Mouse (Mus musculus): Measurements from ENCODE around the gene Stk24.

The Stk24 gene

DNA sequence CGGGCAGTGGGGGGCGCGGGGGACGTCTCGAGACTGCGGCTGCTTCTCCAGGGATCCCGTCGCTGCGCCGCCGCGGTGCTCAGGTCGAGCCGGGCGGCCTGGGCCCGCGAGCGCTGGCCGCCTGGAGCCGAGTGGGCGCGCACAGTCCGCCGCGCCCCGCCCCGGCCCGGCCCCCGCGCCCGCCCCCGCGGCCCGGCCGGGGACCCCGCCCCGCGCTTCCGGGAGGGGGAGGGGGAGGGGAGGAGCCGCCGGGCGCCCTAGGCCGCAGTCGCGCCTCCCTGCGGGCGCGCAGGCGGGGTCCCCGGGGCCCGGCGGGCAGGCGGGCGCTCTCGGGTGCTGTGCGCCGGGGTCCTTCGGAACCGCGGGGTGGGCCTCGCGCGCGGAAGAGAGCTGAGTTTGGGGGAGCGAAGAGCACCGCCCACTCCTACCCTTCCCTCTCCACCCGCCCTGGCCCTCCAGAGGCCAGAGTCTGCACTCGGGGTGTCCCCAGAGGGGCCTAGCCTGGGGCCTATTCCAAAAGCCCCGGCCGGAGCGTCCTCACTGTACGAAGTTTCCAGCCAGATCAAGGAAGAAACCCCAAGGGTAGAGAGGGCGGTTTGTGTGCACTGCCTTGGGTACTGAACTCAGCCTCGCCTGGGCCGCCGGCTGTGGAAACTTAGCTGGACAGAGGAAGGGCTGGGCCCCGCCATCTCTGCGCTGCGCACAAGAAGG is 540 bp downstream of the Stk24 start:
- peak; percentile 40 to 66 for DNase-seq (ENCODE audit: low spot score in 2 of 2)

DNA sequence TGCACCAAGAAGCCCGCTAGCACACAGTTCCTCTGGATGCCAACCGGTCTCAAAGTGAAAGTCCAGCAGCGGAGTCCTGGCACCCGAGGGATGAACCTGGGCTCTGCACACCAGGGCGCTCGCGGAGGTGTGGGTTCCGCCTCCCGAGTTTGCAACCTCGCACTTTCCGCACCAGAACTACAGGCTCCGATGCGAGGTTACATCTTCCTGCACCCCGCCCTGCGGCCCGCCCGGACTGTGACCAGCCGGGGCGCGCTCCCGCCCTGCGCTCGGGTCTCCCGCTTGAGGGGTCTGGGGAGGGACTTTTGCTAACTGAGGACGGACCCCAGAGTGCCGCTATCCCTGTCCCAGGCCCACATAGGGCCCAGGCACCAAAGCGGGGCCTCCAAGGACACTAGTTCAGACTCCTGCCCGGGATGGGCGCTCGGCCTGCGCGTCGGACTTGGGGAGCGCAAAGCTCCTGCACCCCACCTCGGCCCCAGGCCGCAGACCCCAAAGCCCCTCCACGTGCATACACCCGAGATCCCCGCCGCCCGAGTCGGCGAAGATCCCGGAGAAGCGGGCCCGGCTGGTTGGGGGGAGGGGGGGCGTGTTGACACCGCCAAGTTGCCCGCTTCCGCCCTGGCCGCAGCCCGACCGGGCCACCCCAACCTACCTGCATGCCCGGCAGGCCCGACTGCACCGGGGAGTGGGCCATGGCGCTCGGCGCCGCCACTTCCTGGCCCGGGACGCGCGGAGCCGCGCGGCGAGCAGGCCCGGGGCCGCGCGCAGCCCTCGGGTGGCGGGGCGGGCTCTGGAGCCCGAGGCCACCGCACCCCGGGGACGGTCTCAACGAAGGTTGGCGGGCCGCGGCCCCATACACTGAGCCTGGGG is 1.3 kb downstream of the Stk24 start:
- DNase-seq (ENCODE audit: low spot score in 2 of 2) = peak in 1 of 2 experiments; percentile 31

DNA sequence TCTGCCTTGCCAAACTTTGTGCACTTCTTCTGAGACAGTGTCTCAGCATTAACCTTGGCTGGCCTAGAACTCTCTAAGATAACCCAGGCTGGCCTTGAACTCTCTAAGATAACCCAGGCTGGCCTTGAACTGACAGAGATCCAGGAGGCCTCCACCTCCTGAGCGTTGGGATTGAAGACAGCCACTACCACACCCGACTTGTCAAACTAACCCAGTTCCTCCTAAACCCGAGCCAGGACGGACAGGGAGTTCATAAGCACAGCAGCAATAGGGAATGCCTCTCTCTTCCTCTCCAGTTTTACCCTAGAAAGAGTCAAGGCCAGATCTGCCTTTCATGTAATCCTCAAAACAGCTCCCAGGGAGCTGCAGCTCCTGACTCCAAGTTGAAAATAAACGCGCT is 3.2 kb downstream of the Stk24 start:
- DNase-seq (ENCODE audit: low spot score in 2 of 2) = no peak

DNA sequence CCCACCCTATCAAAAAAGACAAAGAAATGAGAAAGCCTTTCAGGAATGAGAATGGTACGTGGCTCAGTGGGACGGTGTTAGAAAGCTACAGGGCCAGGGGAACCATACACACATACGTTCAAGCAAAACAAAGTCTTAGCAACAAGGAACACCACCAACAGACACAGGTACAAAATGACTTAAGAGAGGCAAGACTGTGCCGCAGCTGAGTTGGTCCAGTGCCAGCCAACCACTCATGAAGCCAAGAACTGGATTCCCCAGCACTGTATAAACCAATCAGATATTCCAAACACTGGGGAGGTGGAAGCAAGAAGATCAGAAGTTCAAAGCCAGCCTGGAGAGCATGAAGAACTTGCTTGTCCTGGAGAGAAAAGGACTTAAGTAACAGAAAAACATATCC is 5.9 kb downstream of the Stk24 start:
- no peak for DNase-seq (ENCODE audit: low spot score in 2 of 2)

DNA sequence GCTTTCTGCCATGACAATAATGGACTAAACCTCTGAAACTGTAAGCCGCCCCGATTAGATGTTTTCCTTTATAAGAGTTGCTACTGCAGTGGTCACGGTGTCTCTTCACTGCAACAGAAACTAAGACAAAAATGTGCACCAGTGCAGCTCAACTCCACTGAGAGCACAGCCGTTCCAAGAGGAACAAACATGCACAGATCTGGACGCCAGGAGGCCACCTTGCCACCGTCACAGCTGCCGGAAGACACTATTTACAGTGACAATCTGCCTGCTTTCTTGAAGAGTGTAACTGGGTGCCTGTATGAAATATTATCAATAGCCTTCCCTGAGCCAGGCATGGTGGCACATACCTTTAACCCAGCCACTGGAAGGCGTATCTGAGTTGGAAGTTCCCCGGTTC is 6.8 kb downstream of the Stk24 start:
- DNase-seq (ENCODE audit: low spot score in 2 of 2) = no peak

DNA sequence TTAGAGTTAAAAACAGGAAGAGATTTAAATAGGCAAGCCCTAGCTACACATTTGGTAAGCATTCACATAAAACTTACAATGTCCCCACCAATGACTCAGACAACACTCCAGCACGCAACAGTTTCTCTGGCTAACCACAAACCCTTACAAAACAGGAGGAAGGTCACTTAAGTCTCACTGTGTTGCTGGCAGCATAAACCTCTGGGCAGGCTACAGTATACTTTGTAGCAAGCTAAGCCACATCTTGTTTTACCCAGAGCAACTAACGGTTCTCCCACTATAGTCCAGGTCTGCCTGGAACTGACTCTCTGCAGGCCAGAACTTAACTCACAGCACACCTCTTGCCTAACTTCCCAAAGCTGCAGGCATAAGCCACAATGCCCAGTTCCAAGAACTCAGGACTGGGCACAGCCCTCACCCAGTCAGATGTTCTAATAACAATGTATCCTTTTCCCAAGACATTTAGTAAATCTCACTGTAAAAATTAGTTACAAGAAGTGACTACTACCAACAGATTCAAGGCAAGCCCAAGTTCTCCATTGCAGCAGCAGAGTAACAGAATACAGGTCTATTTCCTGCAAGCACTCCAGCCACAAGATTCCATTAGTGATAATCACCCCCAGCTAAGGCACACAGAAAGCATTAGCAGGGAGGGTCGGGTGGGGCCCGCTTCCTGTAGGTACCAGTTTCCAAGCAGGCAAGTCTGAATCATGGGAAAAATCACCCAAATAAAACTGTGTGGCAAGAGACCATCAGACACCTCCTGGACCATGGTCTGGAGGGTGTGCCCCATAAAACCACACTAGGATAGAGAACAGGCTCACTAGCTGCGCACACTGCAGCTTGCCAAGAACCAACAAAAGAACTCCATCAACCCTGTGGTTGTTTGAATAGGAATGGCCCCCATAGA is 7.6 kb downstream of the Stk24 start:
- no peak for DNase-seq (ENCODE audit: low spot score in 2 of 2)

DNA sequence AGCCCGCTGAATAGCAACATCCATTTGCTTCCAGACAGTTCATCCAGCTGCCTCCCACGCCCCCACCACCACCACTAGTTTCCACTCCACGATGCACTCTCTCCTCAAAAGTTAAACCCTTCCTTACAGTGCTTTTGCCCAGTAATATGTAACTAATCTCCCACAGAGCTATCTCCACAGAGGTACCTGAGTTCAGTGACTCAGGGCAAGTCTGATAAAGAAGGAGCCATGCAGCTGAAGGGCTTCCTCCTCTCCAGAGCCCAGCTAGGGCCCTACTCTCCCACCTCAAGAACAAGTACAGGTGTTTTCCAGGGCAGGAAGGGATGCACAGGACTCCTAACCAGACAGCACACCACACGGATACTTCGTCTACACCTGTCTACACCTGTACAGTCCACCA is 10.4 kb downstream of the Stk24 start:
- no peak for DNase-seq (ENCODE audit: low spot score in 2 of 2)

DNA sequence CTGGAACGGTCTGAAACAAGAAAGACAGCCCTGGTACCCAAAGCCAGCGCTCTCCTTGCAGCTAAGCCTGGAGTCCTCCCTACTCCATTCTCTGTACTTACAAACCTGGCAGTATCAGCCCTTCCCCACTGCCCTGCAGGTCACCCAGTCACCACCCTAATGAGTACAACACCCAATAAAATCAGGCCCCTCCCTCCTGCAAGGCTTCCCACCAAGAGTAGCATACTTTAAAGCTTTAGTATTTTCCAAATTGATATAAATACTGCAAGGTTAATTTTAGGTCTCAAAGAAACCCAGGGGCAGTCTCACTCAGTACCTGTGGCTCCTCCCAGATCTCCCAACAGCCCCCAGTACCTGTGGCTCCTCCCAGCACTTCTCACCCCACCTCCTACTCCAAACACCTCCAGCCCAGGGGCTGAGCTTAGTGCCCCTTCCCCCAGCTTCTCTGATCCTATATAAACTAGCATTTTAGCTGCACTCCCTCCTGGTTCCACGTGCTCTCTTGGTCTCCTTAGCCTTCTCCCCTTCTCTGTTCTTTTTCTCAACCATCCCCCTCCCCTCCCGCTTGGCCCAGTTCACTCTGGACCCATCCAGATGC is 11.6 kb downstream of the Stk24 start:
- no peak for DNase-seq (ENCODE audit: low spot score in 2 of 2)

DNA sequence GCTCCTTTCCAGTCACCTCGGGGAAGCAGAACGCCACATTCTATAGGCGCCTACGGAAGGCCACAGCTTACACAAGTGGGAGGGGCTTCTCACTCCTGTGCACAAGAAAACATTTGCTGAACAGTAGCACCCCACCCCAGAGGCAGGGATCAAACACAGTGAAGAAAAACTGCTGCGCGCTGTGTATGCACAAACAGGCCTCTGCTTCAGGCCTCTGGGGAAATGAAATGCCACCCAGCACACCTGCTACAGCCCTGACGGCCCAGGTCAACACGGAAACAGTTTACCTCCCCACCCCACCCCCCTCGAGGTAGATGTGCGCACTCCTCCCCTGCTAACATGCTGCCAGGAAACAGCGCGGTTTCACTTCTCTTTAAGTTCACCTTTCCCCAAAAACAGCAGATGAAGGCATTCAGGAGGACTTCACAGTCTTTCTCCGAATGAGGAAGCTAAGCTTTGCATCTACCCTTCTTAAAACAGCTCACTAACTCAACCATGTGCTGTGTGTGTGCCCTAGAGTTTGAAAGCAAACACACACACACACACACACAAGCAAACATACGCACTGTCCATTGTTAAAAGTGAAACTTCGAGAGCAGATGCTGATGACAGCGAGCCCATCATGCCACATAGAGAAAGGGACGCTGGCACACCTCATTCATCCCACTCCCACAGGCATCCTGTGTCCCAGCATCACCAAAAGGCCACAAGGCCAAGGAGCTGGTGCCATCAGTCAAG is 13.7 kb downstream of the Stk24 start:
- DNase-seq (ENCODE audit: low spot score in 2 of 2) = no peak

DNA sequence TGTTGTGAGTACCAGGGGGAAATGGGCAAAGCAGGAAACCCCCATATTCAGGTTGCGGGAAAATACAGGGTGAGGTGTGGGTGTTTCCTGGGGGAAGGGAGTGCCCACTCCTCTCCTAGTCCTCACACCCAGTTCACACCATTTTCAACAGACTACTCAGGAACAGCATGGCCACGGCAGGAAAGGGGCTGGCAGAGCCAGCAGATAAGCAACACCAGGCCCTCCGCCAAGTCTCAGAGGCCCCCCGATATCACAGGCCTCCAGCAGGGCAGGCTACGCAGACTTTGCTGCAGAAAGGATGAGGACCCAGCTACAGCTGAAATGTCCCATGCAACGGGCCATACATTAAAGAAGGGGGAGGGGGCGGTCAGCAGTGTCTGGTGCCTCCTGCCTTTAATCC is 14.4 kb downstream of the Stk24 start:
- no peak for DNase-seq (ENCODE audit: low spot score in 2 of 2)

DNA sequence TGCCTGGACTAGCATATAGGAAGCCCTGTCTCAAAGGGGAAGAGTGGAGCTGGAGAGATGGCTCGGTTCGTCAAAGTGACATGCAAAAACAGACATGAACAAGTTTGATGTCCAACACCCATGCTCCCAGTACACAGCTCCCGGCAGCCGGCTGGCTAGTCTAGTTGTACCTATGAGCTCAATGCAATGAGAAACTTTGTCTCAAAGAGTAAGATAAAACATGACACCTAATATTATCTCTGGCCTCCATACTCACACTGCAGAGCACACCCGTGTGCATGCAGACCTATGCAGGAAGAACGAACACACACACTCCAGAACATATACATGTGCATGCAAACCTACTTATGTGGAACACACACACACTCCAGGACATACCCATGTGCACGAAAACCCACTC is 15.5 kb downstream of the Stk24 start:
- no peak for DNase-seq (ENCODE audit: low spot score in 2 of 2)

DNA sequence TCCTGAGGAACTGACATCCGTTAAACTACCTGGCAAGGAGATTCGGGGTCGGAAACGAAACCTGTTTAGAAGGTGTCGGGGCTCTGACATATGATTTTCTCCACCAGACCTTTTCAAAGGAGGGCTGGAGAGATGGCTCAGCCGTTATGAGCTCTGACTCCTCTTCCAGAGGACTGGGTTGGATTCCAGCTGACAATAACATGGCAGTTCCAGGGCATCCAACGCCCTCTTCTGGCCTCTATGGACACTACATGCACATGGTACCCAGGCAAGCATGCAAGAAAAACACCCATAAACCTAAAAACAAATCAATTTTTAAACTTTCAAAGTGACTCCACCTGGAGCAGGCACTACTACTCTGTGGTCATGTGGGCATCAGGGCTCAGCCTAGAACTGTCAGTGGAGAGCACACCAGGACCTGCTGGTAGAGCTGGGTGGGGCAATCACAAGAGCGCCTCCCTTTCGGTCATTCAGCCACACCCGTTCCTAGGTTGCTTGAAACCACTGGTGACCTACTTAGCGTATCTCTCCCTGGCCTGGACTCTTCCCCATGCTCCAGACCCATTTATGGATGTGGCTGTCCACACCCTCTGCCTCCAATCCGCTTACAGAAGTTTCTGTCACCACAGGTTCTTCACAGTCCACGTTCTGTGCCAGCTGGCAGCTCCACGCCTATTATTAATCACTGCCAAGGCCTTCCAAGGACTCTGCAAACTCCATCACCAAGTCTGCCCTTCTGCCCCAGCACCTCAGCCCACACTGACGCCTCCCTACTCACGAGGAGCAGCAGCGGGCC is 18.3 kb downstream of the Stk24 start:
- no peak for DNase-seq (ENCODE audit: low spot score in 2 of 2)

DNA sequence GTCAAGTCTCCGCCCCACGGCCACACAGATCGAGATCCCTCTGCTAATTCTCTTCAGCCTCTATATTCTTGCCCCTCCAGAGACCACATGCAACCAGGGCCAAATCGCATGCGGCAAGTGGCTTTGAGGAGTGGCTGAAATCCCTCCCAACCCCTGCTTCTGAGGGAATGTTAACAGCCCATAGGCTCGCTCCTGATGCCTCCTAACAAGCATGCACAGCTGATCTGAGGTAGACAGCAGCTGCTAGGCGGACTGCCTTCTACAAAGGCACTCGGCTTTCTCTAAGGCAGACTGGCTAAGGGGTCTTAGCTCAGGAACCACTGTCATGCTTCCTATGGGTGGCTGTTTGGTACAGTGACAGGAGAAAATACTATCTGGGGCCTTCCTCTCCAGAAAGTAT is 20.0 kb downstream of the Stk24 start:
- DNase-seq (ENCODE audit: low spot score in 2 of 2) = no peak

DNA sequence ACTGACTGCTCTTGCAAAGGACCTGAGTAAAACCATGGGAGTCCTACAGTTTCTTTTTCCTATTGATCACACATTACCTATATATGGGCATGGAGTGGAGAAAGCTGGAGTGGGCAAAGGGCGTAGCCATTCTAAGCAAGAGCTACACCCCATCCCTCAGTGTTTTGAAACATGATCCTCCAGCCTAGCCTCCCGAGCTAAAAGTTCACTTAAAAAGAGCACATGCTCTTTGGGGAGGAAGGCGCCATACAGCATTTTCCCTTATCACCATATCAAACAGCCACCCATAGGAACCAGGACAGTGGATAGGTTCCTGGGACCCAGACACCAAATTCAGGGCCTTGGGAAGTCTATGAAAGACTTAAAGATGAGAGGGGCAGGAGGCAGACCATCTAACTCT is 20.8 kb downstream of the Stk24 start:
- DNase-seq (ENCODE audit: low spot score in 2 of 2) = no peak

DNA sequence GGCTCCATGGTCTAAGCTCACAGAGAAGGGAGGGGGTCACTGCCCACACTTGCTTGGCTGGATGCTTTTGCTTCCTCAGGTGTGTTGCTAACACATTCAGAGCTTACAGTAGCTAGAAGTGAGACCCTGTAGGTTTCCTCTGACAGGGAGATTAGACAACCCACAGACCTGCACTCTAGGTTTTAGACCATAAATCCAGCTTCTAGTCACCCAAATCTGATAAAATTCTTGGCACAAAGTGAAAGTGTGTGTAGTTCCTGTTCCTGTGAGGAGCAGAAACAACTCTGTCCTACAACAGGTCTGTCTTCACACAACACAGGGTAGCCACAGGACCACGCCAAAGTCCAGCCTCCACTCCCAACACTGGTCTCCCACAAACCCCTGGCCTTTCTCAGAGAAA is 21.5 kb downstream of the Stk24 start:
- no peak for DNase-seq (ENCODE audit: low spot score in 2 of 2)

DNA sequence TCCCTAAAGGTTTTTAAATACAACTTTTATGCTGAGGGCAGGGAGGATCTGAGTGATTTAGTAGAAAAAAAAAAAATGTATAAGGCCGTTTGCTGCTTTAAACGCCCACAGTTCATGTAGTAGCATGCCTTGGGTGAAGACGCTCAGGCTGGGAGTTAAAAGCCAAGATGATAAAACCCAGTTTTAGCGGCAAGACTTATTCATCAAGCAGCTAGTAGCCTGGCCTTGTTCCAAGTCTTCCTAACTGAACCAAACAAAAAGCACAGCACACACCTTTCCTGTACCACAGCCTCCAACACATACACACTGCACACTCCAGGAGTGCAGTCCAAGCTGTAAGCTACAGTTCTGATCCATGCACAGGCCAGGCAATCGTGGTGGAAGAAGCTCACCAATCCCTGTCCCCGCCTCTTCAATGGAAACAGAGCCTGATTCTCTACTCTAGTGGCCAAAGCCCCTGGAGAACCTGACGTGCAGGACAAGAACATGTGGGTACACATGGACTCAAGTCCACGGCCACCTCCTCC is 23.4 kb downstream of the Stk24 start:
- DNase-seq (ENCODE audit: low spot score in 2 of 2) = no peak

DNA sequence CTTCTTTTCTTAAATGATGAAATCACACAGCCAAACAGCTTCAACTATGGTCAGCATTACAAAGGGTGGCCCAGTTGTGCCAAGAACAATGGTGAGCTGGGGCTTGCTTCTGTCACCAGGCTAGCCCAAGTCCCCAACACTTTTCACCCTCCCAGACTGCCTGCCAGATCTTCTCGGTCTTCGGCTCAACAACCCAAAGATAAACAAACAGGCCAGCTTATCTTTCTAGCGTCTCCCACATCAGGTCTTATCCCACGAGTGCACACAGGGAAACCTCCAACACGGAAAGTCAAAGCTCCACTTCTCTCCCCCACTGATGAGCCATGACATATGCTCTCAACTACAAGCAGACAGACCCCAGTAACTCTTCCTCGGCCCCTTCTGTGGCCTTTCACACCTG is 24.1 kb downstream of the Stk24 start:
- no peak for DNase-seq (ENCODE audit: low spot score in 2 of 2)

DNA sequence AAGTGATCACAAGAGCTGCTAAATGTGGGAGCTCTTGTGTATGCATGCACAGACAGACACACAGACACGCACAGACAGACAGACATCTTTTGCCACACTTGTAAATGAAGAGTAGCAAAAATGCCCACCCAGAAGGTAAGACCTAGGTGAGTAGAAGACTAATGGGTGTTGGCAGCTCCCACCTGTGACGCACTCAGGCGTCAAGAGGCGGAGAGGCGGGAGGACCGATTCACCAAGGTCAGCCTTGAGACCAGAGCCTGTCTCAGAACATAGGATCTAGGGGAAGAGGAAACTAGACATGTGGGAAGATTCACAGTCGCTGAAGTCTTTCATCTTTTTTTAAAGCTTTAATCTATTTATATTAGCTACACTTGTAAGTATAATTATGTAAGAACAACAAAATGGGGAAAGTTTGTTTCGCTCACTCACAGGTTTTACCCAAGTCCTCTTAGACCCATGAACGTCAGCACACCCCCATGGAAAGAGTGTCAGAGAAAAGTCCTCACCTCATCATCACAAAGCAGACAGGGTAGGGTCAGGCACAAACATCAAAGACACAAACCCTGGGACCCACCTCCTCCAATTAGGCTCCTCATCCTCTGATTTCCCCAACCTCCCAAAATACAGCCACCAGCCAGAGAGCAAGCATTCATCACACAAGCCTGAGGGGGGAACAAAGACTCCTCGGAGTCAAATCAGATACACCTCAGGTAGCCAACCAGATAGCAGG is 26.0 kb downstream of the Stk24 start:
- DNase-seq (ENCODE audit: low spot score in 2 of 2) = no peak

DNA sequence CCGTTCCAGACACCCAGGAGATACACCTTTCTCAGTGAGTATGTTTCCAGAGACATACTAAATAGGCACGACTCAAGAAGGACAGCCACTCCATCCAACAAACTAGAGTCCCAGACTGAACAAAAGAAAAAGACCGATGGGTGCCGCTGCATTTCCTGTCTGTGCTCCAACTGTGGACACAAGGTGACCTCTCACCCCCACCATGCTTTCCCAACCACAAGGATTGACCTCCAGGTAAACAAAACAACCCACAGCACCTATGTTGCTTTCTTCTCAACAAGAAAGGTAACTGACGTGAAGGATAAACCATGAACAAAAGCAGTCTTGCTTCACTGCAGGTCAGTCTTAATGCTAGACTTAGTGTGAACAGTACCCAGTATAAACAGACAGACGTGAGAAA is 27.1 kb downstream of the Stk24 start:
- no peak for DNase-seq (ENCODE audit: low spot score in 2 of 2)

All from cerebellum, postnatal 4 days (tissue).